Comparison of ENCODE assay signal across 21 mouse cellular contexts in the genomic region with DNA sequence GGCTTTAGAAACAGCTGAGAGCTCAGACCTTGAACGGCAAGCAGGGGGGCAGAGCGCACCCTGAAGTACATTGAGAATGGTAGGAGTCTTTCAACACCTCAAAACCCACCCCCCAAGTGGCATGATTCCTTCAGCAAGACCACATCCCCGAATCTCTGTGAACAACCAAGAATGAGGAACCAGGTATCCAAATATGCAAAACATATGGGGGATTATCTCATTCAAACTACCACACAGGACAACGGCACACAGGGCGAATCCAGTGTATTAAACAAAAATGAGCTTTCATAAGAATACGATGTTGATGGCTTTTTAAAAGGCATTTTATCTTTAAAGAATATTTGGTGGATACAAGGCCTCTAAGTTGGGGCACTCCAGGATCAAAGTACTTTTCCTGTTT. TPM values are rescaled to one million over a fixed set of nuclear protein-coding genes. Genes with fewer than 3 reads are reported as not detected.
"Had no signal": no experiment of that assay in that cellular context is flagged by ENCODE, and none has a peak within 500 bp of the region (broad histone marks: within the 10 kb centered on the region; RNA-seq: fewer than 3 reads in every experiment).

No protein-coding gene starts in this region.

- DNase-seq: retina, postnatal 1 day; right cerebral cortex, adult 18-20 months; right cerebral cortex, postnatal 14 days; right cerebral cortex, postnatal 25 days; right cerebral cortex, postnatal 4 days; spleen, adult 18-20 months; thymus, adult 18-20 months; thymus, adult 2 months; thymus, postnatal 14 days; thymus, postnatal 25 days; thymus, postnatal 36 days; thymus, postnatal 4 days had no signal

- H3K27me3 ChIP-seq: neural tube, embryonic 12.5 days; neural tube, embryonic 13.5 days; neural tube, embryonic 15.5 days; stomach, embryonic 15.5 days had no signal

- H3K27ac ChIP-seq: neural tube, embryonic 12.5 days; neural tube, embryonic 13.5 days; neural tube, embryonic 15.5 days; stomach, embryonic 15.5 days; stomach, postnatal 0 days had no signal

- H3K9ac ChIP-seq: neural tube, embryonic 12.5 days; neural tube, embryonic 13.5 days; neural tube, embryonic 15.5 days; stomach, embryonic 15.5 days had no signal

- H3K4me2 ChIP-seq: neural tube, embryonic 12.5 days; neural tube, embryonic 13.5 days; neural tube, embryonic 15.5 days; stomach, embryonic 15.5 days had no signal

- H3K4me3 ChIP-seq: neural tube, embryonic 12.5 days; neural tube, embryonic 13.5 days; neural tube, embryonic 15.5 days; stomach, embryonic 15.5 days had no signal

- H3K9me3 ChIP-seq: neural tube, embryonic 12.5 days; neural tube, embryonic 13.5 days; neural tube, embryonic 15.5 days; stomach, embryonic 15.5 days had no signal

- H3K4me1 ChIP-seq: neural tube, embryonic 12.5 days; neural tube, embryonic 13.5 days; neural tube, embryonic 15.5 days; stomach, embryonic 15.5 days had no signal

- H3K36me3 ChIP-seq: neural tube, embryonic 12.5 days; neural tube, embryonic 13.5 days; neural tube, embryonic 15.5 days; stomach, embryonic 15.5 days had no signal

RNA-seq across cellular contexts. Expression of a gene that starts 51.2 kb away (rescaled TPM):
- total RNA-seq: neutrophil, adult 5-6 weeks had no signal
- polyA plus RNA-seq: small intestine, adult 2 months; spleen, adult 2 months; thymus, postnatal 0 days had no signal
